Mouse (Mus musculus) lung, adult 18-20 months (tissue): ENCODE data around the gene Gpkow.

Experiments
- DNase-seq, 2 experiments: peaks; one replicate each; pipeline ENCODE4 v3.0.0; 2022; ENCODE audit warnings: mixed read lengths in 2 of 2

Gene Gpkow

DNA sequence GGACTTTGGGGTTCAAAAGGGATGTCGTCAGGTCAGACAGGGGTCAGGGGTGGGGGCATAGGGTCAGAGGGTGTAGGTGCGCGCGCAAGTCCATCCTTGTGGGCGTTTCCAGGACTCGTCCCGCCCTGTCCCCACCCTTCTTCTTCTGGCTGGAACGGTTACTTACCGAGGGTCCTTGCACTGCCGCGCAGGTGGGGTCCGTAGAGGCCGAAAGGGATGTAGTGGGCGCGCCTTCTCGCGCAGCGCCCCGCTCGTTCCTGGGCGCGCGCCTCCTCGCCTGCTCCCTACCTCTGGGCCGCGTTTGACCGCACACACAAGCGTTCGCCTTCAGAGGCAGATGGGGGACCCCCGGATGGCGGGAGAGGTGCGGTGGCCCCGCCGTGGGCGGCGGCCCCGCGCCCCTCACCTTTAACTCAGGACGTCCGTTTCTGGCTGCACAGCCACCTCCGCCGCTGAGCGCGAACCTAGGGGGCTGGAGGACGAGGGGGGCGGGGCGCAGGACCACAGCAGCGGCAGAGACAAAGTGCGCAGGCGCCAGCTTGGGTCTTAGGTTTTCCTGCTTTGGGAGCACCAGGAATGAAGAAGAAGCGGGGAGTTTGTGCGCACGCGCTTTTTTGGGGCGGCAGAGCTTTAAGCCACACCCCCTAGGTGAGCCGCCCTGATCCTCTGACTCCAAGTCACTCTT is 53.6 kb downstream of the Gpkow start, which contains the start of gene Ccdc120:
Ccdc120 (minus strand) TSS at position 474 of the 685 bp plus-strand sequence.
- peak; percentile 64 to 78 for DNase-seq

DNA sequence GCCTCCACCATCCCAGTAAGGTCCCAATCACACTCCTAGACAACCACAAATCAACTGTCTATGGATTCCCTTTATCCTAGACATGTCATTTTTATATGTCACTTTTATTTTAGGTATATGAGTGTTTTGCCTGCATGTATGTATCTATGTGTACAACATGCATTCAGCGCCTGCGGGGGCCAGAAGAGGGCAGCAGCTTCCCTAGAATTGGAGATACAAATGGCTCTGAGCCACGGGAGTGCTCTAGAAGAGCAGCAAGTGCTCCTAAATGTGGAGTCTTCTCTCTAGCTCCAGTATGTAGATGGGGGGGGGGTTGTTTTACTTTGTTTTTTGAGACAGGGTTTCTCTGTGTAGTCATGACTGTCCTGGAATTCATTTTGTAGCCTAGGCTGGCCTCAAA is 56.7 kb downstream of the Gpkow start:
- peak in 1 of 2 experiments; percentile 34 for DNase-seq
